In genomic region chr7:17025896-17026622, GRCm38 (mm10) we compare ENCODE assay signal across 8 mouse cellular contexts. TPM values are rescaled to one million over a fixed set of nuclear protein-coding genes. Genes with fewer than 3 reads are reported as not detected.
DNase-seq lines count a peak whose midpoint lies in the region; ATAC-seq and TF ChIP-seq lines count a peak whose summit lies in the region.

No protein-coding gene starts in this region.

- no peaks in the 10 kb centered on the region for H3K9me3 ChIP-seq in heart, embryonic 10.5 days
- H3K9me3 ChIP-seq in CH12.LX (replicated peaks; ENCODE audit: low read length), result no peaks in the 10 kb centered on the region
- H3K9me3 ChIP-seq in forebrain, embryonic 14.5 days (replicated peaks; ENCODE audit: control insufficient read depth, low read length), result no peaks in the 10 kb centered on the region
- no peaks in the 10 kb centered on the region for H3K9me3 ChIP-seq in liver, embryonic 15.5 days (replicated peaks)

- H3K4me3 ChIP-seq in heart, embryonic 10.5 days, result peak overlapping the region; percentile 82
- peak overlapping the region; percentile 80 to 94 (median 94) for H3K4me3 ChIP-seq in CH12.LX (replicated peaks in 1 of 3; ENCODE audit: low read depth in 2 of 3, low read length in 2 of 3, poor library complexity in 1 of 3)
- H3K4me3 ChIP-seq in forebrain, embryonic 14.5 days (ENCODE audit: low read depth, low read length), result peak overlapping the region; percentile 81; the same call in 1 of the 2 replicates
- peak overlapping the region; percentile 79 for H3K4me3 ChIP-seq in liver, embryonic 15.5 days (replicated peaks)

- 56% methylated on average over 9 of the region's 9 CpGs for WGBS in heart, embryonic 10.5 days
- WGBS in forebrain, embryonic 14.5 days, result 90% methylated on average over 9 of the region's 9 CpGs
- WGBS in liver, embryonic 15.5 days (ENCODE audit: insufficient replicate concordance), result 53% methylated on average over 9 of the region's 9 CpGs

- no peaks in the 10 kb centered on the region for H3K27me3 ChIP-seq in heart, embryonic 10.5 days (ENCODE audit: insufficient read depth, poor library complexity, severe bottlenecking)
- peaks cover 4% of the 10 kb centered on the region for H3K27me3 ChIP-seq in CH12.LX (replicated peaks)
- no peaks in the 10 kb centered on the region for H3K27me3 ChIP-seq in forebrain, embryonic 14.5 days (replicated peaks; ENCODE audit: control insufficient read depth, insufficient read depth, low read length)
- H3K27me3 ChIP-seq in liver, embryonic 15.5 days, result no peaks in the 10 kb centered on the region

- no peak for ATAC-seq in forebrain, embryonic 14.5 days
- no peak for ATAC-seq in liver, embryonic 15.5 days (ENCODE audit: insufficient read depth)

- peaks cover 39% of the 10 kb centered on the region for H3K36me3 ChIP-seq in heart, embryonic 10.5 days
- H3K36me3 ChIP-seq in CH12.LX (replicated peaks in 1 of 2; ENCODE audit: control insufficient read depth in 1 of 2, insufficient read depth in 1 of 2, low read length in 1 of 2), result peaks cover 27 to 38% of the 10 kb centered on the region in 2 experiments
- peaks cover 37% of the 10 kb centered on the region for H3K36me3 ChIP-seq in forebrain, embryonic 14.5 days (ENCODE audit: control insufficient read depth, insufficient read depth, low read length)
- peaks cover 36% of the 10 kb centered on the region for H3K36me3 ChIP-seq in liver, embryonic 15.5 days (replicated peaks)

- intact Hi-C loops in heart, postnatal 36 days (cut with DNase I), result no loop called here

- peak overlapping the region; percentile 13; the same call in 1 of the 2 replicates for H3K27ac ChIP-seq in heart, embryonic 10.5 days
- H3K27ac ChIP-seq in CH12.LX (ENCODE audit: insufficient read depth, low read depth), result peak overlapping the region; percentile 48; the same call in 1 of the 2 replicates
- no peak overlapping the region for H3K27ac ChIP-seq in forebrain, embryonic 14.5 days (ENCODE audit: low read depth, low read length)
- no peak overlapping the region; the same call in 1 of the 2 replicates for H3K27ac ChIP-seq in liver, embryonic 15.5 days (replicated peaks)

- TF ChIP-seq EP300 in CH12.LX (IDR thresholded peaks at IDR 0.05; ENCODE audit: low read length), result no peak

- H3K4me2 ChIP-seq in CH12.LX (ENCODE audit: insufficient read depth, low read depth, poor library complexity, severe bottlenecking), result peak overlapping the region; percentile 95
- peak overlapping the region; percentile 73 for H3K4me2 ChIP-seq in forebrain, embryonic 14.5 days (ENCODE audit: low read length)
- peak overlapping the region; percentile 82 for H3K4me2 ChIP-seq in liver, embryonic 15.5 days

- peaks cover 53% of the 10 kb centered on the region for H3K4me1 ChIP-seq in heart, embryonic 10.5 days
- peaks cover 17 to 53% of the 10 kb centered on the region in 2 experiments for H3K4me1 ChIP-seq in CH12.LX (ENCODE audit: control insufficient read depth in 1 of 2, insufficient read depth in 2 of 2)
- H3K4me1 ChIP-seq in forebrain, embryonic 14.5 days (ENCODE audit: control insufficient read depth, insufficient read depth, low read length), result peaks cover 13% of the 10 kb centered on the region
- peaks cover 69% of the 10 kb centered on the region for H3K4me1 ChIP-seq in liver, embryonic 15.5 days (replicated peaks)

- TF ChIP-seq POLR2A in CH12.LX (IDR thresholded peaks at IDR 0.05; ENCODE audit: low read depth, low read length), result no peak

- no peak for DNase-seq in heart, embryonic 10.5 days (ENCODE audit: low spot score)
- no peak for DNase-seq in heart, postnatal 36 days
- DNase-seq in CH12.LX (ENCODE audit: extremely low read depth), result no peak
- no peak for DNase-seq in forebrain, embryonic 14.5 days (ENCODE audit: low spot score)
- DNase-seq in urinary bladder, adult 18-20 months (ENCODE audit: low spot score in 2 of 2), result no peak
- DNase-seq in B cell, adult 2 months, result no peak
- DNase-seq in thymus, adult 18-20 months, result no peak

- dilution Hi-C loops in CH12.LX (cut with MboI; ENCODE audit: extremely low pct_ligation_motif_present, extremely low pct_unique_long_range_greater_than_20kb, low sequenced_read_pairs), result no loop called here

- no peak for TF ChIP-seq CTCF in CH12.LX (conservative IDR thresholded peaks at IDR 0.05 in 1 of 2, IDR thresholded peaks at IDR 0.05 in 1 of 2; ENCODE audit: low read depth in 2 of 2, low read length in 2 of 2)

- TF ChIP-seq RAD21 in CH12.LX (IDR thresholded peaks at IDR 0.05; ENCODE audit: low read depth, low read length), result no peak

- in situ Hi-C loops in CH12.LX (cut with MboI; ENCODE audit: low pct_ligation_motif_present, low pct_unique_long_range_greater_than_20kb, low sequenced_read_pairs), result no loop called here

- H3K9ac ChIP-seq in CH12.LX (ENCODE audit: insufficient read depth, low read depth), result peak overlapping the region; percentile 80
- peak overlapping the region; percentile 43; the same call in 1 of the 2 replicates for H3K9ac ChIP-seq in forebrain, embryonic 14.5 days (ENCODE audit: low read length)
- H3K9ac ChIP-seq in liver, embryonic 15.5 days, result peak overlapping the region; percentile 84; the same call in 1 of the 2 replicates

- peaks cover 50% of the 10 kb centered on the region for H3K79me2 ChIP-seq in CH12.LX (replicated peaks; ENCODE audit: control insufficient read depth, extremely low read depth, insufficient read depth, poor library complexity, severe bottlenecking)

TF ChIP-seq in CH12.LX, 34 proteins besides CTCF, POLR2A, EP300 and RAD21 (continues in another document):
- TF ChIP-seq SIN3A (IDR thresholded peaks at IDR 0.05; ENCODE audit: low read length), result peak; percentile 65
- no peak for TF ChIP-seq RCOR1 (conservative IDR thresholded peaks at IDR 0.05; ENCODE audit: low read depth, low read length)
- TF ChIP-seq KAT2A (IDR thresholded peaks at IDR 0.05; ENCODE audit: insufficient replicate concordance, low read length), result no peak
- no peak for TF ChIP-seq IRF4 (IDR thresholded peaks at IDR 0.05; ENCODE audit: low read depth, low read length)
- no peak for TF ChIP-seq CHD1 (IDR thresholded peaks at IDR 0.05; ENCODE audit: low read depth, low read length)
- TF ChIP-seq ZC3H11A (IDR thresholded peaks at IDR 0.05; ENCODE audit: low read depth, low read length), result no peak
- TF ChIP-seq JUN (IDR thresholded peaks at IDR 0.05; ENCODE audit: insufficient read depth, low read depth, low read length), result no peak
- TF ChIP-seq USF1 (IDR thresholded peaks at IDR 0.05; ENCODE audit: low read depth, low read length), result no peak
- 0 out of 2 replicates have a peak, but pooled peaks have one; percentile 4 for TF ChIP-seq TCF12 (IDR thresholded peaks at IDR 0.05; ENCODE audit: low read depth, low read length)
- no peak for TF ChIP-seq TBP (conservative IDR thresholded peaks at IDR 0.05; ENCODE audit: low read depth, low read length)
- no peak for TF ChIP-seq CHD2 (IDR thresholded peaks at IDR 0.05; ENCODE audit: low read length)
- peak; percentile 65 for TF ChIP-seq MXI1 (IDR thresholded peaks at IDR 0.05; ENCODE audit: low read depth, low read length)
- peak; percentile 66 for TF ChIP-seq BHLHE40 (IDR thresholded peaks at IDR 0.05; ENCODE audit: low read depth, low read length)
- no peak for TF ChIP-seq POLR2AphosphoS2 (IDR thresholded peaks at IDR 0.05; ENCODE audit: low read depth, low read length)

RNA-seq across cellular contexts. Expression of gene Ppp5c, which starts 1.7 kb away (rescaled TPM):
- 112 and 124 TPM in 2 replicates for polyA plus RNA-seq in heart, embryonic 10.5 days (2016; fragmentation: Nextera tagmentation; extraction: Ambion mirVana)
- 100 to 1,000 TPM; 107 to 109 TPM for total RNA-seq in heart, postnatal 36 days (2021)
- total RNA-seq in CH12.LX (2012; rRNA removed) (128 and 130 TPM in 2 replicates), CH12.LX (2014; rRNA removed) (117 and 125 TPM in 2 replicates)
- polyA plus RNA-seq in CH12.LX (2012; ENCODE audit: insufficient read length, low read depth), result 223 and 249 TPM in 2 replicates
- 112 and 115 TPM in 2 replicates for polyA plus RNA-seq in forebrain, embryonic 14.5 days (2014; fragmentation: Nextera tagmentation; extraction: Ambion mirVana)
- polyA plus RNA-seq in liver, embryonic 15.5 days (2015; fragmentation: Nextera tagmentation; extraction: Ambion mirVana), result 43.2 and 45.3 TPM in 2 replicates

RNA-seq across cellular contexts. Expression of gene Ccdc8, which starts 33.6 kb away (rescaled TPM):
- polyA plus RNA-seq in heart, embryonic 10.5 days (2016; fragmentation: Nextera tagmentation; extraction: Ambion mirVana), result 13.3 and 19.7 TPM in 2 replicates
- 1 to 10 TPM; 5.9 to 6.3 TPM for total RNA-seq in heart, postnatal 36 days (2021)
- total RNA-seq in CH12.LX (2012; rRNA removed) (0.04 TPM in 1 of 2 replicates, not detected in the other), CH12.LX (2014; rRNA removed) (not detected in 2 replicates)
- polyA plus RNA-seq in CH12.LX (2012; ENCODE audit: insufficient read length, low read depth), result 0.14 and 0.16 TPM in 2 replicates
- 3.4 and 3.7 TPM in 2 replicates for polyA plus RNA-seq in forebrain, embryonic 14.5 days (2014; fragmentation: Nextera tagmentation; extraction: Ambion mirVana)
- 3.7 and 3.9 TPM in 2 replicates for polyA plus RNA-seq in liver, embryonic 15.5 days (2015; fragmentation: Nextera tagmentation; extraction: Ambion mirVana)

RNA-seq across cellular contexts. Expression of gene Hif3a, which starts 36.2 kb away (rescaled TPM):
- 18.2 and 31.3 TPM in 2 replicates for polyA plus RNA-seq in heart, embryonic 10.5 days (2016; fragmentation: Nextera tagmentation; extraction: Ambion mirVana)
- total RNA-seq in heart, postnatal 36 days (2021), result 1 to 10 TPM; 2.5 to 2.6 TPM
- total RNA-seq in CH12.LX (2012; rRNA removed) (under 0.01 and 0.08 TPM in 2 replicates), CH12.LX (2014; rRNA removed) (0.03 and 0.05 TPM in 2 replicates)
- polyA plus RNA-seq in CH12.LX (2012; ENCODE audit: insufficient read length, low read depth), result 0.49 and 0.52 TPM in 2 replicates
- 2.8 and 5.7 TPM in 2 replicates for polyA plus RNA-seq in forebrain, embryonic 14.5 days (2014; fragmentation: Nextera tagmentation; extraction: Ambion mirVana)
- 31.4 and 37.5 TPM in 2 replicates for polyA plus RNA-seq in liver, embryonic 15.5 days (2015; fragmentation: Nextera tagmentation; extraction: Ambion mirVana)

RNA-seq across cellular contexts. Expression of gene Gm42372, which starts 43.2 kb away (rescaled TPM):
- 0.22 and 0.24 TPM in 2 replicates for polyA plus RNA-seq in heart, embryonic 10.5 days (2016; fragmentation: Nextera tagmentation; extraction: Ambion mirVana)
- total RNA-seq in heart, postnatal 36 days (2021), result not detected
- total RNA-seq in CH12.LX (2012; rRNA removed) (0.25 and 0.47 TPM in 2 replicates), CH12.LX (2014; rRNA removed) (0.15 and 0.16 TPM in 2 replicates)
- 0.61 and 0.90 TPM in 2 replicates for polyA plus RNA-seq in CH12.LX (2012; ENCODE audit: insufficient read length, low read depth)
- polyA plus RNA-seq in forebrain, embryonic 14.5 days (2014; fragmentation: Nextera tagmentation; extraction: Ambion mirVana), result 3.8 and 3.9 TPM in 2 replicates
- polyA plus RNA-seq in liver, embryonic 15.5 days (2015; fragmentation: Nextera tagmentation; extraction: Ambion mirVana), result 0.06 TPM in 1 of 2 replicates, not detected in the other

RNA-seq across cellular contexts. Expression of gene Psg16, which starts 47.8 kb away (rescaled TPM):
- 0.03 and 0.04 TPM in 2 replicates for polyA plus RNA-seq in heart, embryonic 10.5 days (2016; fragmentation: Nextera tagmentation; extraction: Ambion mirVana)
- under 1 TPM; 0.14 to 0.16 TPM for total RNA-seq in heart, postnatal 36 days (2021)
- total RNA-seq in CH12.LX (2012; rRNA removed) (not detected in 2 replicates), CH12.LX (2014; rRNA removed) (not detected in 2 replicates)
- polyA plus RNA-seq in CH12.LX (2012; ENCODE audit: insufficient read length, low read depth), result 0.27 TPM in 2 replicates
- 1.6 and 2.1 TPM in 2 replicates for polyA plus RNA-seq in forebrain, embryonic 14.5 days (2014; fragmentation: Nextera tagmentation; extraction: Ambion mirVana)
- polyA plus RNA-seq in liver, embryonic 15.5 days (2015; fragmentation: Nextera tagmentation; extraction: Ambion mirVana), result 0.13 and 0.24 TPM in 2 replicates

Comparison
In these comparisons a context has a peak if more than half of its experiments do, and no peak if none do; other contexts are left out.
1. H3K27ac ChIP-seq: peak in heart, embryonic 10.5 days (single experiment) and CH12.LX (single experiment); none in forebrain, embryonic 14.5 days (single experiment) and liver, embryonic 15.5 days (single experiment).
2. Peak in every context shown above with its lines, with median percentiles within 50 percentile points of each other: H3K4me3 ChIP-seq, H3K4me2 ChIP-seq and H3K9ac ChIP-seq.